ENCODE assay signal across 15 mouse cellular contexts in genomic region chr14:121992395-121993280, GRCm38 (mm10). TPM values are rescaled to one million over a fixed set of nuclear protein-coding genes. Genes with fewer than 3 reads are reported as not detected.
DNase-seq lines count a peak whose midpoint lies in the region; ATAC-seq and TF ChIP-seq lines count a peak whose summit lies in the region.
"Had no signal": no experiment of that assay in that cellular context is flagged by ENCODE, and none has a peak within 500 bp of the region (broad histone marks: within the 10 kb centered on the region; RNA-seq: fewer than 3 reads in every experiment).

No protein-coding gene starts in this region.

- no peak for TF ChIP-seq CTCF in liver, adult 2 months (IDR thresholded peaks at IDR 0.05; ENCODE audit: low read depth, low read length)
- TF ChIP-seq CTCF in bone marrow macrophage, adult 2 months (IDR thresholded peaks at IDR 0.05; ENCODE audit: low read depth, low read length) = no peak

- H3K9me3 ChIP-seq in liver, embryonic 12.5 days (replicated peaks) = no peaks in the 10 kb centered on the region
- no peaks in the 10 kb centered on the region for H3K9me3 ChIP-seq in stomach, embryonic 16.5 days (replicated peaks; ENCODE audit: control insufficient read depth, low read length)
- H3K9me3 ChIP-seq: liver, embryonic 13.5 days; midbrain, embryonic 13.5 days; neural tube, embryonic 12.5 days had no signal

- no peaks in the 10 kb centered on the region for H3K27me3 ChIP-seq in liver, adult 2 months (ENCODE audit: control insufficient read depth, insufficient read depth, low read length)
- H3K27me3 ChIP-seq in liver, embryonic 12.5 days (replicated peaks) = no peaks in the 10 kb centered on the region
- H3K27me3 ChIP-seq in stomach, embryonic 16.5 days (ENCODE audit: control insufficient read depth, insufficient read depth, low read length) = no peaks in the 10 kb centered on the region
- H3K27me3 ChIP-seq: liver, embryonic 13.5 days; midbrain, embryonic 13.5 days; neural tube, embryonic 12.5 days had no signal

- no peak for ATAC-seq in liver, embryonic 12.5 days
- ATAC-seq in CD4-positive, CD25-positive, alpha-beta regulatory T cell, adult 4 months = peak; percentile 81
- ATAC-seq in stomach, embryonic 16.5 days (ENCODE audit: insufficient read depth, low FRiP score) = no peak
- ATAC-seq: midbrain, embryonic 13.5 days had no signal

- no peak for DNase-seq in liver, adult 2 months (ENCODE audit: extremely low read depth, low read depth, low spot score)
- DNase-seq in embryo, embryonic 10.5 days (ENCODE audit: low spot score) = no peak
- no peak for DNase-seq in yolk sac, embryonic 10.5 days (ENCODE audit: low spot score)
- DNase-seq: cerebellum, adult 2 months; heart, postnatal 14 days; liver, embryonic 13.5 days; right cerebral cortex, postnatal 25 days had no signal

- H3K36me3 ChIP-seq in liver, adult 2 months (ENCODE audit: control insufficient read depth, insufficient read depth, low read length) = peaks cover 4% of the 10 kb centered on the region; the same call in 1 of the 2 replicates
- H3K36me3 ChIP-seq in liver, embryonic 12.5 days = peaks cover 26% of the 10 kb centered on the region
- no peaks in the 10 kb centered on the region for H3K36me3 ChIP-seq in stomach, embryonic 16.5 days (ENCODE audit: control insufficient read depth, insufficient read depth, low read length)

- 78% methylated on average over 13 of the region's 13 CpGs for WGBS in liver, adult 2 months
- WGBS in liver, embryonic 12.5 days (ENCODE audit: insufficient replicate concordance) = 71% methylated on average over 13 of the region's 13 CpGs
- 84% methylated on average over 13 of the region's 13 CpGs for WGBS in stomach, embryonic 16.5 days

- 0 out of 2 replicates have a peak overlapping the region, but pooled peaks have one; percentile 8 for H3K9ac ChIP-seq in liver, adult 2 months (ENCODE audit: low read depth, low read length)
- H3K9ac ChIP-seq in liver, embryonic 12.5 days = no peak overlapping the region
- no peak overlapping the region for H3K9ac ChIP-seq in stomach, embryonic 16.5 days (ENCODE audit: low read length)
- H3K9ac ChIP-seq: liver, embryonic 13.5 days; midbrain, embryonic 13.5 days; neural tube, embryonic 12.5 days had no signal

- H3K79me2 ChIP-seq in liver, adult 2 months (ENCODE audit: control insufficient read depth, insufficient read depth, low read length) = no peaks in the 10 kb centered on the region; the same call in 1 of the 2 replicates

- H3K4me2 ChIP-seq in liver, embryonic 12.5 days = no peak overlapping the region
- no peak overlapping the region for H3K4me2 ChIP-seq in stomach, embryonic 16.5 days (ENCODE audit: low read depth, low read length)
- H3K4me2 ChIP-seq: liver, embryonic 13.5 days; midbrain, embryonic 13.5 days; neural tube, embryonic 12.5 days had no signal

- TF ChIP-seq POLR2A in liver, adult 2 months (IDR thresholded peaks at IDR 0.05; ENCODE audit: extremely low read depth, insufficient read depth, low read length) = no peak
- TF ChIP-seq POLR2A in bone marrow macrophage, adult 2 months (IDR thresholded peaks at IDR 0.05; ENCODE audit: borderline replicate concordance, low read depth, low read length) = no peak

- peaks cover 8% of the 10 kb centered on the region; the same call in 1 of the 2 replicates for H3K4me1 ChIP-seq in liver, adult 2 months (ENCODE audit: control insufficient read depth, insufficient read depth, low read length)
- H3K4me1 ChIP-seq in liver, embryonic 12.5 days = peaks cover 24% of the 10 kb centered on the region
- peaks cover 85% of the 10 kb centered on the region for H3K4me1 ChIP-seq in bone marrow macrophage, adult 2 months (ENCODE audit: control insufficient read depth, insufficient read depth, low read length)
- H3K4me1 ChIP-seq in stomach, embryonic 16.5 days (ENCODE audit: control insufficient read depth, insufficient read depth, low read length) = no peaks in the 10 kb centered on the region
- H3K4me1 ChIP-seq: midbrain, embryonic 13.5 days; neural tube, embryonic 12.5 days had no signal

- H3K27ac ChIP-seq in liver, adult 2 months (replicated peaks; ENCODE audit: insufficient read depth, low read depth, low read length) = no peak overlapping the region
- H3K27ac ChIP-seq in liver, embryonic 12.5 days = no peak overlapping the region
- peak overlapping the region; percentile 69 for H3K27ac ChIP-seq in bone marrow macrophage, adult 2 months (ENCODE audit: insufficient read depth, low read depth, low read length)
- peak overlapping the region; percentile 12; the same call in 1 of the 2 replicates for H3K27ac ChIP-seq in stomach, embryonic 16.5 days (ENCODE audit: low read length)
- H3K27ac ChIP-seq: left cerebral cortex, adult 2 months; liver, embryonic 13.5 days; midbrain, embryonic 13.5 days; neural tube, embryonic 12.5 days had no signal

- H3K4me3 ChIP-seq in liver, adult 2 months (ENCODE audit: insufficient read depth, low read depth, low read length) = no peak overlapping the region
- no peak overlapping the region for H3K4me3 ChIP-seq in liver, embryonic 12.5 days
- no peak overlapping the region for H3K4me3 ChIP-seq in bone marrow macrophage, adult 2 months (ENCODE audit: insufficient read depth, low read length)
- H3K4me3 ChIP-seq in stomach, embryonic 16.5 days (replicated peaks; ENCODE audit: low read length) = no peak overlapping the region
- H3K4me3 ChIP-seq: left cerebral cortex, adult 2 months; liver, embryonic 13.5 days; midbrain, embryonic 13.5 days; neural tube, embryonic 12.5 days had no signal

RNA-seq across cellular contexts. Expression of gene Gpr183, which starts 27.6 kb away (rescaled TPM):
- total RNA-seq in liver, adult 2 months (2014; rRNA removed) = 0.37 and 0.67 TPM in 2 replicates
- 0.17 and 0.26 TPM in 2 replicates for polyA plus RNA-seq in liver, adult 2 months (2012; rRNA removed)
- 1.8 and 2.1 TPM in 2 replicates for polyA plus RNA-seq in liver, embryonic 12.5 days (2016; fragmentation: Nextera tagmentation; extraction: Ambion mirVana)
- 100 to 1,000 TPM; 102 to 104 TPM for polyA plus RNA-seq in CD4-positive, CD25-positive, alpha-beta regulatory T cell, adult 4 months (2017; shearing (Covaris generic))
- polyA plus RNA-seq in bone marrow macrophage, adult 2 months (2012; ENCODE audit: insufficient read depth, insufficient read length, missing spikeins) = 33.0 and 34.1 TPM in 2 replicates
- 4.1 and 4.7 TPM in 2 replicates for polyA plus RNA-seq in stomach, embryonic 16.5 days (2015; fragmentation: Nextera tagmentation; extraction: Ambion mirVana)

RNA-seq across cellular contexts. Expression of gene Timm8a2, which starts 41.8 kb away (rescaled TPM):
- not detected in 2 replicates for total RNA-seq in liver, adult 2 months (2014; rRNA removed)
- not detected in 2 replicates for polyA plus RNA-seq in liver, adult 2 months (2012; rRNA removed)
- polyA plus RNA-seq in liver, embryonic 12.5 days (2016; fragmentation: Nextera tagmentation; extraction: Ambion mirVana) = not detected in 2 replicates
- polyA plus RNA-seq in CD4-positive, CD25-positive, alpha-beta regulatory T cell, adult 4 months (2017; shearing (Covaris generic)) = not detected
- polyA plus RNA-seq in bone marrow macrophage, adult 2 months (2012; ENCODE audit: insufficient read depth, insufficient read length, missing spikeins) = not detected in 2 replicates
- not detected in 2 replicates for polyA plus RNA-seq in stomach, embryonic 16.5 days (2015; fragmentation: Nextera tagmentation; extraction: Ambion mirVana)
- total RNA-seq: heart, postnatal 14 days; left cerebral cortex, adult 2 months had no signal
- polyA plus RNA-seq: intestine, embryonic 14.5 days; liver, embryonic 13.5 days; midbrain, embryonic 13.5 days; neural tube, embryonic 12.5 days had no signal

Comparison
In these comparisons a context has a peak if more than half of its experiments do, and no peak if none do; other contexts are left out.
1. H3K27ac ChIP-seq: peak in bone marrow macrophage, adult 2 months (single experiment) and stomach, embryonic 16.5 days (single experiment); none in liver, adult 2 months (single experiment) and liver, embryonic 12.5 days (single experiment).